28 mouse cellular contexts compared by ENCODE assay signal in the genomic region with DNA sequence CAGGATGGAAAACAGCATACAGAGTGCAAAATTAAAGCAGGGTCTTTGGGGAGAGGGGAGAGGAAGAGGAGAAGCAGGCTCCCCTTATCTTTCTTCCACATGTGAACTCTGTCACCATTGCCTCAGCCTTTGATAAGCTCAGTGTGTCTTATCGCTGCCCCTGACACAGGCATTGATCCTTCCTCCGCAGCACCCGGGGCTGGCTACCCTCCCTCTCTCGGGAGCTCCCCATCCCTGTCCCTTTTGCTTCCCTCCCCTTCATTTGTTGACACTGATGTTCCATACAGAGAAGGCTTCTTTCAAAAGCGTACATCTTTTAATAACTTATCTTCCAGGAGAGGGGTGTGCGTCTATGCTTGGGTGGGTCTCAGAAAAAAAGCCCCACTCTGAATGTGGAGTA.
A peak's percentile ranks its signal among the peaks of the same experiment; 100 is the strongest.
DNase-seq lines count a peak whose midpoint lies in the region; ATAC-seq and TF ChIP-seq lines count a peak whose summit lies in the region.
"Had no signal": no experiment of that assay in that cellular context is flagged by ENCODE, and none has a peak within 500 bp of the region (broad histone marks: within the 10 kb centered on the region; RNA-seq: fewer than 3 reads in every experiment).

No protein-coding gene starts in this region.

- no peaks in the 10 kb centered on the region for H3K36me3 ChIP-seq in heart, embryonic 10.5 days
- H3K36me3 ChIP-seq in hindbrain, embryonic 11.5 days (ENCODE audit: control insufficient read depth, insufficient read depth, low read length): no peaks in the 10 kb centered on the region
- no peaks in the 10 kb centered on the region for H3K36me3 ChIP-seq in hindbrain, embryonic 10.5 days
- no peaks in the 10 kb centered on the region for H3K36me3 ChIP-seq in liver, postnatal 0 days (replicated peaks; ENCODE audit: insufficient read depth, low read length)
- H3K36me3 ChIP-seq in liver, embryonic 13.5 days: no peaks in the 10 kb centered on the region
- H3K36me3 ChIP-seq: embryonic facial prominence, embryonic 12.5 days; embryonic facial prominence, embryonic 15.5 days; forebrain, embryonic 12.5 days; G1E had no signal

- no peak overlapping the region for H3K9ac ChIP-seq in hindbrain, embryonic 11.5 days (ENCODE audit: low read depth, low read length)
- H3K9ac ChIP-seq in liver, postnatal 0 days (replicated peaks): no peak overlapping the region
- H3K9ac ChIP-seq in liver, embryonic 13.5 days: no peak overlapping the region
- H3K9ac ChIP-seq: embryonic facial prominence, embryonic 12.5 days; embryonic facial prominence, embryonic 15.5 days; forebrain, embryonic 12.5 days had no signal

- no peak for TF ChIP-seq EP300 in liver, postnatal 0 days (IDR thresholded peaks at IDR 0.05; ENCODE audit: low read depth)

- 0 out of 2 replicates have a peak overlapping the region, but pooled peaks have one; percentile 15 for H3K4me3 ChIP-seq in heart, embryonic 10.5 days
- H3K4me3 ChIP-seq in hindbrain, embryonic 11.5 days (ENCODE audit: low read depth, low read length): no peak overlapping the region
- no peak overlapping the region for H3K4me3 ChIP-seq in hindbrain, embryonic 10.5 days
- H3K4me3 ChIP-seq in liver, postnatal 0 days (ENCODE audit: low read depth, low read length): no peak overlapping the region
- no peak overlapping the region for H3K4me3 ChIP-seq in liver, embryonic 13.5 days (replicated peaks)
- H3K4me3 ChIP-seq: embryonic facial prominence, embryonic 12.5 days; embryonic facial prominence, embryonic 15.5 days; forebrain, embryonic 12.5 days; heart, adult 2 months had no signal

- 14% methylated on average over 6 of the region's 6 CpGs for WGBS in heart, embryonic 10.5 days
- 68% methylated on average over 6 of the region's 6 CpGs for WGBS in hindbrain, embryonic 11.5 days
- 70% methylated on average over 6 of the region's 6 CpGs for WGBS in hindbrain, embryonic 10.5 days
- WGBS in liver, postnatal 0 days (ENCODE audit: insufficient replicate concordance): 42% methylated on average over 6 of the region's 6 CpGs
- 22% methylated on average over 6 of the region's 6 CpGs for WGBS in liver, embryonic 13.5 days (ENCODE audit: insufficient replicate concordance)

- no peaks in the 10 kb centered on the region for H3K9me3 ChIP-seq in heart, embryonic 10.5 days
- no peaks in the 10 kb centered on the region for H3K9me3 ChIP-seq in hindbrain, embryonic 11.5 days (ENCODE audit: control insufficient read depth, low read length)
- H3K9me3 ChIP-seq in hindbrain, embryonic 10.5 days: no peaks in the 10 kb centered on the region
- H3K9me3 ChIP-seq in liver, postnatal 0 days (ENCODE audit: low read length): no peaks in the 10 kb centered on the region
- no peaks in the 10 kb centered on the region for H3K9me3 ChIP-seq in liver, embryonic 13.5 days (replicated peaks)
- H3K9me3 ChIP-seq: embryonic facial prominence, embryonic 12.5 days; embryonic facial prominence, embryonic 15.5 days; forebrain, embryonic 12.5 days had no signal

- TF ChIP-seq CTCF in liver, postnatal 0 days (IDR thresholded peaks at IDR 0.05; ENCODE audit: low read depth): no peak

- H3K27me3 ChIP-seq in heart, embryonic 10.5 days (ENCODE audit: insufficient read depth, poor library complexity, severe bottlenecking): no peaks in the 10 kb centered on the region
- H3K27me3 ChIP-seq in hindbrain, embryonic 11.5 days (ENCODE audit: control insufficient read depth, insufficient read depth, low read length): no peaks in the 10 kb centered on the region
- H3K27me3 ChIP-seq in hindbrain, embryonic 10.5 days (ENCODE audit: insufficient read depth, poor library complexity, severe bottlenecking): no peaks in the 10 kb centered on the region
- H3K27me3 ChIP-seq in liver, postnatal 0 days (ENCODE audit: insufficient read depth, low read length): no peaks in the 10 kb centered on the region
- no peaks in the 10 kb centered on the region for H3K27me3 ChIP-seq in liver, embryonic 13.5 days
- H3K27me3 ChIP-seq: CH12.LX; embryonic facial prominence, embryonic 12.5 days; embryonic facial prominence, embryonic 15.5 days; forebrain, embryonic 12.5 days; Patski had no signal

- peaks cover 10% of the 10 kb centered on the region for H3K4me1 ChIP-seq in heart, embryonic 10.5 days
- no peaks in the 10 kb centered on the region for H3K4me1 ChIP-seq in hindbrain, embryonic 11.5 days (replicated peaks; ENCODE audit: control insufficient read depth, insufficient read depth, low read length)
- no peaks in the 10 kb centered on the region for H3K4me1 ChIP-seq in hindbrain, embryonic 10.5 days (replicated peaks)
- no peaks in the 10 kb centered on the region for H3K4me1 ChIP-seq in liver, postnatal 0 days (ENCODE audit: insufficient read depth)
- peaks cover 4% of the 10 kb centered on the region for H3K4me1 ChIP-seq in liver, embryonic 13.5 days (replicated peaks)
- H3K4me1 ChIP-seq: embryonic facial prominence, embryonic 12.5 days; embryonic facial prominence, embryonic 15.5 days; forebrain, embryonic 12.5 days had no signal

- H3K4me2 ChIP-seq in hindbrain, embryonic 11.5 days (replicated peaks; ENCODE audit: low read depth, low read length): no peak overlapping the region
- H3K4me2 ChIP-seq in liver, postnatal 0 days (ENCODE audit: low read depth, low read length): no peak overlapping the region
- no peak overlapping the region for H3K4me2 ChIP-seq in liver, embryonic 13.5 days
- H3K4me2 ChIP-seq: embryonic facial prominence, embryonic 12.5 days; embryonic facial prominence, embryonic 15.5 days; forebrain, embryonic 12.5 days had no signal

- no peak for ATAC-seq in hindbrain, embryonic 11.5 days (ENCODE audit: low FRiP score)
- no peak for ATAC-seq in liver, postnatal 0 days
- ATAC-seq in liver, embryonic 13.5 days (ENCODE audit: low read depth): peak; percentile 55; the same call in 1 of the 2 replicates
- ATAC-seq: forebrain, embryonic 16.5 days; intestine, postnatal 0 days; Patski had no signal

- no peak overlapping the region for H3K27ac ChIP-seq in heart, embryonic 10.5 days
- no peak overlapping the region for H3K27ac ChIP-seq in hindbrain, embryonic 11.5 days (ENCODE audit: low read depth, low read length)
- no peak overlapping the region for H3K27ac ChIP-seq in hindbrain, embryonic 10.5 days
- no peak overlapping the region for H3K27ac ChIP-seq in liver, postnatal 0 days (ENCODE audit: low read depth)
- H3K27ac ChIP-seq in liver, embryonic 13.5 days: no peak overlapping the region
- H3K27ac ChIP-seq: embryonic facial prominence, embryonic 12.5 days; embryonic facial prominence, embryonic 15.5 days; forebrain, embryonic 12.5 days; heart, adult 2 months had no signal

- DNase-seq in heart, embryonic 10.5 days (ENCODE audit: low spot score): no peak
- DNase-seq in heart, postnatal 36 days: no peak
- DNase-seq in hindbrain, embryonic 11.5 days (ENCODE audit: low spot score): peak; percentile 3
- DNase-seq in hindbrain, embryonic 10.5 days (ENCODE audit: low spot score): no peak
- peak; percentile 6 for DNase-seq in liver
- no peak for DNase-seq in liver, postnatal 0 days
- DNase-seq in liver, embryonic 13.5 days: no peak
- DNase-seq in kidney, postnatal 14 days: no peak
- DNase-seq: adrenal gland, postnatal 10 days; adrenal gland, postnatal 36 days; B cell, adult 2 months; cerebellum, adult 11 months; cerebellum, adult 2 months; cerebellum, adult 9-11 months; cerebellum, postnatal 25 days; gastrocnemius, postnatal 10 days; gastrocnemius, postnatal 36 days; heart, adult 2 months; heart, postnatal 4 days; kidney, adult 2 months had no signal

- intact Hi-C loops in heart, postnatal 36 days (cut with DNase I): loop anchor here (10.0 kb wide), 1 partner anchor 211 kb away; no protein-coding TSS in a partner anchor

Comparison
In these comparisons a context has a peak if more than half of its experiments do, and no peak if none do; other contexts are left out.
1. DNase-seq: peak in hindbrain, embryonic 11.5 days (single experiment) and liver (single experiment); none in heart, embryonic 10.5 days (single experiment), heart, postnatal 36 days (0 of 2), hindbrain, embryonic 10.5 days (single experiment), liver, postnatal 0 days (single experiment), liver, embryonic 13.5 days (single experiment) and kidney, postnatal 14 days (single experiment).